Mouse (Mus musculus): Measurements from ENCODE around the gene Cypt1.

The Cypt1 gene

GRCm38 (mm10) chrX:16522569-16522968 is at the start of gene Cypt1:
Gene Cypt1, plus strand, starts transcription at chrX:16522869.
- no peak for DNase-seq (ENCODE audit: low read depth, low spot score)

- no peak for DNase-seq (ENCODE audit: low read depth, low spot score)
Measured at GRCm38 (mm10) chrX:16546806-16547205, 24.1 kb downstream of the Cypt1 start.

GRCm38 (mm10) chrX:16557061-16557460 is 34.4 kb downstream of the Cypt1 start:
- DNase-seq (ENCODE audit: low read depth, low spot score), result no peak

- DNase-seq (ENCODE audit: low read depth, low spot score), result no peak
Measured at GRCm38 (mm10) chrX:16558501-16558900, 35.8 kb downstream of the Cypt1 start.
